23 mouse cellular contexts compared by ENCODE assay signal in genomic region chr7:113153386-113153785, GRCm38 (mm10).
"Had no signal": no experiment of that assay in that cellular context is flagged by ENCODE, and none has a peak within 500 bp of the region (broad histone marks: within the 10 kb centered on the region; RNA-seq: fewer than 3 reads in every experiment).

No protein-coding gene starts in this region.

- DNase-seq: gastrocnemius, postnatal 14 days; gastrocnemius, postnatal 36 days; heart, adult 11 months; heart, adult 2 months; heart, postnatal 14 days; heart, postnatal 36 days; kidney, adult 11 months; kidney, adult 2 months; kidney, adult 9 months; kidney, postnatal 10 days; kidney, postnatal 25 days; kidney, postnatal 4 days had no signal

- H3K27ac ChIP-seq: heart, adult 2 months; heart, embryonic 13.5 days; heart, embryonic 15.5 days; hindbrain, embryonic 13.5 days; hindbrain, embryonic 15.5 days; hindbrain, postnatal 0 days; kidney, embryonic 15.5 days; left cerebral cortex, adult 2 months; limb, embryonic 13.5 days; limb, embryonic 15.5 days; liver, embryonic 12.5 days; liver, embryonic 14.5 days had no signal

- H3K4me3 ChIP-seq: heart, adult 2 months; heart, embryonic 13.5 days; heart, embryonic 15.5 days; hindbrain, embryonic 13.5 days; hindbrain, embryonic 15.5 days; kidney, embryonic 15.5 days; left cerebral cortex, adult 2 months; limb, embryonic 13.5 days; limb, embryonic 15.5 days; liver, embryonic 12.5 days had no signal
